Mouse (Mus musculus): ENCODE data around the gene Traf4. TPM values are rescaled to one million over a fixed set of nuclear protein-coding genes. Genes with fewer than 3 reads are reported as not detected.
"Not testable (repeated sequence)": the region's sequence is repeated elsewhere in the genome, so short reads cannot be mapped to it uniquely, and the experiment has no call there.

Gene Traf4
- 10 to 100 TPM; 24.8 to 38.0 TPM for total RNA-seq (2021)
- long read RNA-seq, experiment 1, transcript Traf4-201 (7 exons, 2,078 nt), result major isoform, 49 of 65 reads
- long read RNA-seq, experiment 1, partial matches to known transcripts, result 9 of 65 reads
- long read RNA-seq, experiment 1, other reads (novel, unspliced or antisense), result 7 of 65 reads
- long read RNA-seq, experiment 2, transcript Traf4-201 (7 exons, 2,078 nt), result major isoform, 25 of 30 reads
- long read RNA-seq, experiment 2, partial matches to known transcripts, result 5 of 30 reads
- long read RNA-seq, experiment 2, other reads (novel, unspliced or antisense), result 0 of 30 reads

DNA sequence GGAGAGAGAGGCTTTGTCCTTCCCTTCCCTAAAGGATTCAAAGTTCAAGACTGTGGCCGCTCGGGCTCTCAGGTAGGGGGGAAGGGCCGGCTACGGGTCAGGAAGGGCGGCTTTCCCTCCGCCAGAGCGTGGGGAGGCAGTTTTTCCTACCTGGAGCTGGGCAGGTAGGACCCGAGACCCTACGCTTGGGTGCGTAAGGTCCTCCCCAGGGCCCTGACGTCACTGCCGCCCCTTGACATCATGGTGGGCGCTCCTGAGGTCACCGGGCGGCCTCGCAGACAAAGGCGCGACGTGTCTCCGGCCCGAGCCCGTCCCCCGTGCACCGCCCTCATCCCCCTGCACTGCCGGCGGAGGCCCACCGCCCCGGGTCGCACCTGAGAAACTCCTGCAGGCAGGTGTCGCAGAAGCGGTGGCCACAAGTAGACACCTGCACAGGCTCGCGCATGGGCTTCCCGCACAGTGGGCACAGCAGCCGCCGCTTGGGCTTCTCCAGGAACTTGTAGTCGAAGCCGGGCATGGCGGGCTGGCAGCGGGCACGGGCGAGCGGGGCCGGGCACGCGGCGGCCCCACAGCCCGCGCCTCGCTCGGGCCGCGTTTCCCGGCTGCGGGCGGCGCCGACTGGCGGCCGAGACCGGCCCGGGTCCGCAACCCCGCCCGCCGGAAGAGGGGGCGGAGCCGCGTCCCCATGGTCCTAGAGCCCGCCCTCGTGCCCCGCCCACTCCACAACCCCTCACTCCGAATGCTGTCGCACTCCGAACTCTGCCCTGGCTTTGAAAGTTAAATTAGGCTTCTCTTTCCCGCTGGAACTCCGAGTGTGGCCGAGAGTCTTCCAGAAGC is at the start of gene Traf4:
Traf4 (minus strand) TSS at position 666 of the 837 bp plus-strand sequence.
- peak; percentile 88 to 95 for DNase-seq

DNA sequence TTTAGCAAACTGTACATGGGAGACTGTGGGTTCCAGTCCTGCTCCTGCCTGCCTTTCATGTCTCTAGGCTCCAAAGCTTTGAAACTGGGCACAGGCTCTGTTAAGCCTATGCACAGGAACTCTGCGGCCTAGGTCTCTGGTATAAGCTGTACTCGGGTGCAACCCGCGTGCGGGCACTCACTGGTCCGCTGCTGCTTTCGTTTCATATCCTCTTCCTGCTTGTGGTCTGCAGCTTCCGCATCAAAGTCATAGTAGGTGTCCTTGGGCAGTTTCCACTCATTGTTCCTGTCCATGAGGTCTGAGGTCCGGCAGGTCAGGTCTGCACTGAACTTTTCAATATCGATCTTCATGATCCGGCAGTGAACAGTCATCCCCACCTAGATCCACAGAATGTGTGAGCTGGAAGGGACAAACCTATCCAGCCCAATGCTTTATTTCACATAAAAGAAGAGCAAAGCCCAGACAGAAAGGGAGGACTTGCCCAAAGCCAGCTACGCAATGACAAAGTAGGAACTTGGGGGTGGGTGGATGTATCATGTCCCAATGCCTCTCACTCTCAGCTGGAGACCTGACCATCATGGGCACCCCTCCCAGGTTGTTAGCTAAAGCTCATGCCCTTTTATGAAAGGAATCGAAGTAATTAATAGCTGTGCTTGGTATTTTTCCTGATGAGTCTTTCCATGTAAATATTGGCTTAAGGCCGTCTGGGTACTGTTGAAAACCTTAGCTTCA is 47.9 kb upstream of the Traf4 start:
- peak in 1 of 2 experiments; percentile 27 for DNase-seq

DNA sequence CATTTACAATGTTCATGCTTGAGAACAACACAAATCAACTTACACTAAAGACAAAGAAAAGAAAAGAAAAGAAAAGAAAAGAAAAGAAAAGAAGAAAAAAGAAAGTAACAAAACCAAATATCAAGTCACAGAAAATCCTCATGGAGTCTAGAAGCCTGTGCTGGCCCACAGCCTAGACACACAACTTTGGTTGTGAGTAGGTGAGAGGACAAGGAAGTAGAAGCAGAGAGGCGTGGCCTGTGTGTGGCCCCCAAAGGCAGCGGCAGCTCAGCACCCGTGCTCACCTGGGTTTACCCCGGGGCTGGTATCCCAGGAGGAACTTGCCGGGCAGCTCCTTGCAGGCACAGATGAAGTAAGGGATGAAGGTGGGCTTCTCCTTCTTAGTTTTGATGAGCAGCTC is 46.1 kb upstream of the Traf4 start:
- DNase-seq, result no peak

DNA sequence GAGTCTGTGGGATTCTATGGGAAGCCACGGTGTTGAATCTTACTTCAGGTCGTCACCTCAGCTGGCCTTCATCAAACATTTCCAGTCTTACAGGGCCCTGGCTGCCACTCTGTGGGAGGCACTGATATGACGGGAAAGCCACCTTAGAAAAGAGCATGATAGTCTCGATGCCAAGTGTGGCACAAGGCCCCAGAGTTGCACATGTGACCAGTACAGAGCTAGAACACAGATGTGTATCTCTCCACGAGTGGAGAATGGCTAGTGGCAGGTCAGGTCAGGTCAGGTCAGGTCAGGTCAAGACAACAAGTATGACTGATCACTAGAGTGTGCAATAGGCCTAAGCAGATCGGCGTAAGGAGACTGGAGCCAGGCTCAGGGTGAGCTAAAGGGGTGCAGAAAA is 45.2 kb upstream of the Traf4 start:
- peak in 1 of 2 experiments; percentile 26 for DNase-seq

DNA sequence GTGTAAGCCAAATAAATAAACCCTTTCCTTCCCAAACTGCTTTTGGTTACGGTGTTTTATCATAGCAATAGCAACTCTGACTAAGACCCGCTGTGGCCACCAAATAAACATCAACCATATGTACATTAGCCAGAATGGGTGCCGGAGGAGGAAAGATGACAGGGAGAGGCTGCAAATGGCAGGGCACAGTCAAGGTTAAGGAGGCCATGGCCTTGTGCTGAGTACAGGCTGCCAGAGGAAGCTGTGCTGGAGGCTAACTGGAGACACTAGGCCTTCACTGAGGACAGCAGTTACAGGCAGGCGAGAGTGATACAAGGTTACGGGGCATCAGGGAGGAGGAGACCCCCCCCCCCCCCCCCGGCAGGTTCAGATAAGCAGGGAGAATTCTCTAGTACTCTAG is 44.5 kb upstream of the Traf4 start:
- DNase-seq, result peak; percentile 56 to 57

DNA sequence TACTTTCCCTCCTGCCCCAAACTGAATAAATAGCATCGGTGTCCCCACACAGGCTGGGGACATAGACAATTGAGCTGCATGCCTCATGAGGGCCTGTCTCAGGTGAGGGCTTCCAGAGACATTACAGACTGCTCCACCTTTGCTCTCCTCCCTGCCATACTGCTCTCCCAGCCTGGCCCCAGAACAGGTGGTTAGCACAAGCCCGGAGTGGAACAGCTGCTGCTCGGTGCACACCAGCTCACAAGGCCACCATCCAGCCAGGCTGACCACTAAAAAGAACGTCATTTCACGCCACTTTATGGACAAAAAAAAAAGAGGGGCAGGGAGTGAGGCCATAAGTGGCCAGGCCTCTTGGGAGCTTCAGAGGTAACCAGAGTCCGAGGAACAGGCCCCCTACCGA is 41.8 kb upstream of the Traf4 start:
- DNase-seq, result no peak

DNA sequence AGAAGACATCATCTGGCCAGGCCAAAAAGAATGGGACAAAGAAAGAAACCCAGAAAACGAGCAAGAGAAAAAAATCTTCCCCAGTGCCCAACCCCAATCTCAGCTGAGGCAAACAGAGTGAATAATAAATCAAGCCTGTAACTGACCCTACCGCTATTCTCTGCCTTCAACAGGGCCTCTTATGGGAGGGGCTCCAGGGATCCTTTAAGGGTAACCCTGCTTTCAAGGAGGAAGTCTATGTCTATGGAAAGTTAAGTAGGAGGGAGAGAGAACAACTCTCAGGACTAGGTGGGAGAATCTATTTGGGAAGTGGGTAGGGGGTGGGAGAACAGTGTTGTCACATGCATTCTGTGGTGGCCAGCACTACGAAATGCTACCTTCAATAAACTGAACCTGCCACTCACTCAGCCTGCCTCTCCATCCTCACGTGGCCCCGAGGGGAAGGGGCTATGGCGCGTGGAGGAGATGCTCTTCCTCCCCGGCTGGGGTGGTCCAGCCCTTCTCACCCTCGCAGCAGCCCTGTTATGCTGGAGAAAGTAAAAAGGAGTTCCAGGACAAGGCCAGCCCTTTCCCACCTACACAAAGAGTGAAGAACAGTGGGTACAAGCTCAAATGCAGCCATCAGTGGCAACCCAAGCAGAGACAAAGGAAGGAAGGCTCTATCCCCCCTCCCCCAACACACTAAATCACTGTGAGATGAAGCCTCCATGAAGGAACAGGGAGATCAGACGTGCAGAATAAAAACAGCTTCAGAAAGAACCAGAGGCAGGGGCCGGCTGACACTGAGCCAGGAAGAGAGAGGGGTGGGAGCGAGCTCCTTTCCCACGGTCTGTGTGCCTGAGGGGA is 40.2 kb upstream of the Traf4 start:
- DNase-seq, result no peak

DNA sequence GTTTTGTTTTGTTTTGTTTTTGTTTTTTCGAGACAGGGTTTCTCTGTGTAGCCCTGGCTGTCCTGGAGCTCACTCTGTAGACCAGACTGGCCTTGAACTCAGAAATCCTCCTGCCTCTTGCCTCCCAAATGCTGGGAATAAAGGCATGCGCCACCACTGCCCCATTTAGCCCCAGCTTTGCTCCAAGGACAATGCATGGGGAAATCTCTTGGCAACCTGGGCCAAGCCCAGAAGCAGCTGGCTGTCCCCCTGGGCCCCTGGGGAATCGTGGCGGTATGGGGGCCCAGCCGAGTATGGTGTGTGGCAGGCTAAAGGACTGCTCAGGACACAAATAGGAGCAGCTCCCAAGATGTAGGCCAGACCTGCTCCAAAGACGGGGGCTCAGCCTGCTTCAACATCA is 38.9 kb upstream of the Traf4 start:
- DNase-seq, result peak; percentile 52 to 61

DNA sequence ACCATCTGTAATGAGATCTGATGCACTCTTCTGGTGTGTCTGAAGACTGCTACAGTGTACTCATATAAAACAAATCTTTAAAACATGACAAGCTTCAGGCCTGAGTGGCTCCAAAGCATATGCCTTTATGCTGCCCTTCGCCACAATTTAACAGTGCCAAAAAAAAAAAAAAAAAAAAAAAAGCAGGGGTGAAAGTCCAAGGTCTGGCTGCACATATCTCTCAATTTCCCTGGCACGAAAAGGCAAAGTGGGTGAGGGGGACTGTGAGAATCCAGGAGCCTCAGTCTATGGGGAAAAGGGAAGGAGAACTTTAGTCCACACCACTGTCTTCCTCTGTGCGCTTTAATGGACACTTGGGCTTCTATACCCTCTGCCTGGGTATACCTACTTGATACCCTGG is 37.0 kb upstream of the Traf4 start:
- no peak for DNase-seq

DNA sequence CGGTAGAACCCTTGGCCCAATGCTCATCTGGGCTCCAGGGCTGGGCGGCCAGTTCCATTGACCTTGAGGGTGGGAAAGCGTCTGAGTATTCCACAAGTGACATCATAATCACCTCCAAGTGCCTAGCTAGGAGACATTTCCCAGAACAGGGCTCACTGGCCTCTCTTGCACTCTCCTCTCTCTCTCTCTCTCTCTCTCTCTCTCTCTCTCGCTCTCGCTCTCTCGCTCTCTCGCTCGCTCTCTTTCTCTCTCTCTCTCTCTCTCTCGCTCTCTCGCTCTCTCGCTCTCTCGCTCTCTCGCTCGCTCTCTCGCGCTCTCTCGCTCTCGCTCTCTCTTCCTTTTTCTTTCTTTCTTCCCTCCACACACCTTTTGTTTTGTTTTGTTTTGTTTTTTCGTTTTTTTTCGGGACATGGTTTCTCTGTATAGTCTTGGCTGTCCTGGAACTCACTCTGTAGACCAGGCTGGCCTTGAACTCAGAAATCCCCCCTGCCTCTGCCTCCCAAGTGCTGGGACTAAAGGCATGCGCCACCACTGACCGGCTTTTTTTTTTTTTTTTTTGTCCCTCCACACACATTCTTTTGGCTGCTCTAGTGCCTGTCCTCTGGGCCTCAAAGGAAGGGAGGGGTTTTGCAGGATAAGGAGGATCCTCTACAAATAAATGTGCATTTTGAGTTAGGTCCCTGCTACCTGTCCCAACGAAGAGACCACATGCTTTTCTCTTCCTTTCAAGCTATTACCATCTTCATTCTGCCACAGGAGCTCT is 29.9 kb upstream of the Traf4 start:
- DNase-seq, result no peak

DNA sequence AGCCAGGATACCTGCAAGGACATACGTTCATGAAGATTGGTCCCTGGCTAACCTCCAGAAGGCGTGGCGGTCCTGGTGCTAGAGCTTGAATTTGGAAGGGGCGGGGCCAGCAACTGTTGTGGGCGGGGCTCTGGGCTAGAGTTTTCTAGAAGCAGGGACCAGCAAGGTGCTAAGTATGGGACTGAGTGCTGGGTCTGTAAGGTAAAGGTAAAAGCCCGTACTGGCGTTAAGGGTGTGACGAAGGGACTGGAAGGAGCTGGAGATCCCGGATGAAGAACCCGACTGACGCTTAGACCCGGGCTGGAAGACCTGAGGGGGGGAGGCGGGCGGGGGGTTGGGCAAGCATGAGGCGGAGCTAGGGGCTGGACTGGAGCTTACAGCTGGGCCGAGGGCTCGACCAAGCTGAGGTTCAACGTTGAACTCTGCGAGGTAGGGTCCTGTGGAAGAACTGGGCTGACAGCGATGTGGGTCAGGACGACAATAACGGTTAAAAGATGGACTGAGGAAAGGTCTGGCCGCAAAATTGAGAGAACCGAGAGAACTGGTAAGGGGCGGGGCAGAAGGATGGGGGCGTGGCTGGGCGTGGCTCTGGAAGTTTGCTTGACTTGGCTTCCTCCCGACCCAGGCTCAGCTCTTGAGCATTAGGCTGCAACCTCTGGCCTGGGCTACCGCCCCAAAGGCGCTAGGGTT is 29.2 kb upstream of the Traf4 start:
- peak; percentile 82 to 88 for DNase-seq

DNA sequence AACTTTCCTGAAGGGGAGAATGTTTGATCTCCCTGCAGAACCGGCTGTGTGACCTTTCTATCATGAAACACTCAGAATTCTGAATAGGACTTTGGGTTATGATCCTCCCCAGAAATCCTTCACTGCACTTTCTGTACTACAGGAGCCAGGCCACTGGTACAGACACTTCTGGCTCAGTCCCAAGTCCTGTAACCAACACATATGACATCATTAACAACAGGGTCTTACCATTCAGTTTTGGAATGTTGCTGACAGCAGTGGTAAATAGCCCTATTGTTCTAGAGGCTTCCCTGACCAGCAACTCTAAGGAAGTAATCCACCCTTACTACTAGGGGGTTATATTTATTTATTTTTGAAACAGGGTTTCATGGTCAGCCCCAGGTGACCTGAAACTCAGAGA is 27.7 kb upstream of the Traf4 start, which contains the start of gene Proca1:
Proca1 (plus strand) TSS at position 280 of the 400 bp plus-strand sequence.
- DNase-seq, result no peak

DNA sequence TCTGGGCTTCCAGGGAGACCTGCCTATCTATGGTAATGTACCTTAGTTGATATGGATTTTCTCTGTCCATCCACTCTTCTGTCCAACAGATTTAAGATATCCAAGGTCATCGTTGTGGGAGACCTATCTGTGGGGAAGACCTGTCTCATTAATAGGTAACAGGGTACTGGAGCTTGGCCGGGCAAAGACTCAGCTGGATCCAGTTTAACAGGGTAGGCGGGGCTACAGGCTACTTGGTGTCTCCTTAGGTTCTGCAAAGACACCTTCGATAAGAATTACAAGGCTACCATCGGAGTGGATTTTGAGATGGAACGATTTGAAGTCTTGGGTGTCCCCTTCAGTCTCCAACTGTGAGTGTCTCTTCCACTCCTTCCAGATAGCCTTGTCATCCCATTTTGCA is 24.7 kb upstream of the Traf4 start:
- DNase-seq, result no peak

DNA sequence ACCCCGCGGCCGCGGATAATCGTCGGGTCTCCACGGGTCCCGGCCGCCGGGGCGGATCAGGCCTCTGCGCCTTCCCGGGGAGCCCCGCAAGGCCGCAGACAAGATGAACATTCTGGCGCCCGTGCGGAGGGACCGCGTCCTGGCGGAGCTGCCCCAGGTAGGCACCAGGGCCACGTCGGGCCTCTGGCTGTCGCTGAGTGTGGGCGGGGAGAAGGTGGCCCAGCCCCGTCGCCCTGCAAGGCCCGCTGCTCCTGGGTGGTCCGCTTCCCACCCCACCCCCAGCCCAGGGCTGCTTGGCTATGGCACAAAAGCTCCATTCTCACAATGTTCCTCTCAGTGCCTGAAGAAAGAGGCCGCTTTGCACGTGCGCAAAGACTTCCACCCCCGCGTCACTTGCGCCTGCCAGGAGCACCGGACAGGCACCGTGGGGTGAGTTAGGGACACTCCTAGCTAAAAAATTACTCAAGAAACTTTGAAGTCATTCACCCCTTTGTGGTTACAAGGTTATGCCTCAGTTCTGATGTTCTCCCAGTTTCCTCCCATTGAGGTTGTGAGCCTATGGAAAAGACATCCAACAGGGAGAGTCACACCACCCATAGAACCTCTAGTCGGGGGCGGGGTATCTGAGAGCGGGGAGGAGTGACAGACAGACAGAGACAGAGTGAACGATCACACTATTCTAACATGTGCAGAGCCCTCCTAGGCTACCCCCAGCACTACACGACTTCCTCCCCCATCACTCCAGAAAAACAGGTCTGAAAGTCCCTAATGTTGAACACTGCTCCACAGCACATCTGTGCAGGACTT is 24.0 kb upstream of the Traf4 start:
- DNase-seq, result peak; percentile 71 to 81

DNA sequence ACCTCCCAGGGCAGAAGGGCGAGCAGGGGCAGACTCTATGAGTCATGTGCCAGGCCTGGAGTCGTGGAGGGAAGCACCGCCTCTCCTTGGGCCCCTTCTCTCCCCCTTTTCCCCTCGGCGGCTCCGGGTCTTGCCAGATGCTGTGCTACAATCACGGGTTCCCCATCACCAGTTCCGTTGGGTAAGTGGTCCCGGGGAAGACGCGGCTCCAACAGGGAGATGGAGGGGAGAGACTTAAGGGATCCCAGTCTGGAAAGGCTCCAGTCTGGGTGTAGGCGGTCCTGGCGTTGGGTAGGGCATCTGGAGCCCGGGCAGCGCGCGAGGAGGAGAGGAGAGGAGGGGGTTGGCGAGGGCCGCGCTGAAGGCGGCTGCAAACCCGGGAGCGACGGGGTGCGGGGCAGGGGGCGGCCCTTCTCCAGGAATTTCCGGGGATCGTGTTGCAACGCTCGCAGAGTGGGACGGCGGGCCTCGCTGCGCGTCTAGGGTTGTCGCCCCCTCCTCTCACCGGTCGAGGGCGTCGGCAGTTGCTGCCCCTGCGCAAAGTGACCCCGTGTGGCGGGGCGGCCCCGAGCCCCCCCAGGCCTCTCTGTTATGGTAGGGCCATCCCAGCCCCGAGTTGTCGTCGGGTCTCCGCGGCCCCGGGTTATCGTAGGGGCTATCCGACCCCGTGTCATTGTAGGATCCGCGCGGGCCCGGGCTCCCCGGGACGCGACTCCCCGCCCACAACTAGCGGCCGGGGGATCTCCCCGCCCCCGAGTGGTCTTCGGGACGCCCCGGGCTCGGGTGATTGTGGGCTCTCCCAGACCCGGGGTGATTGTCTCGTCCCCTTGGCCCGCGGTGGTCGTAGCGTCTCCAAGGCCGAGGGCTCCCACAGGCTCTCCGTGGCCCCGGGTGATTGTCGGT is 23.2 kb upstream of the Traf4 start, which contains the start of gene Rab34:
Rab34 (plus strand) TSS at position 100 of the 903 bp plus-strand sequence.
- peak; percentile 79 to 88 for DNase-seq

DNA sequence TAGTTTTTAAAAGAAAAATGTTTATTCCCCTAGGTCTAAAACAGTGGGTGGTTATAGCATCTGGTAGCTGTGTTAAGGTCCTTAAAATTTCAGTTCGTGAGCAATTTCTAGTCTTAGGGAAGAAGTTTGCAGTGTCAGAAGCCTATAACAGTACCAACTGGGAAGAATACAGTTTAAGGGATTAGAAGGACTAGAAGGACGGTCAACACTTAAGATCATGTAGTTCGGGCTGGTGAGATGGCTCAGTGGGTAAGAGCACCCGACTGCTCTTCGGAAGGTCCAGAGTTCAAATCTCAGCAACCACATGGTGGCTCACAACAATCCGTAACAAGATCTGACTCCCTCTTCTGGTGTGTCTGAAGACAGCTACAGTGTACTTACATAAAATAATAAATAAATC is 19.3 kb upstream of the Traf4 start:
- not testable (repeated sequence) for DNase-seq

DNA sequence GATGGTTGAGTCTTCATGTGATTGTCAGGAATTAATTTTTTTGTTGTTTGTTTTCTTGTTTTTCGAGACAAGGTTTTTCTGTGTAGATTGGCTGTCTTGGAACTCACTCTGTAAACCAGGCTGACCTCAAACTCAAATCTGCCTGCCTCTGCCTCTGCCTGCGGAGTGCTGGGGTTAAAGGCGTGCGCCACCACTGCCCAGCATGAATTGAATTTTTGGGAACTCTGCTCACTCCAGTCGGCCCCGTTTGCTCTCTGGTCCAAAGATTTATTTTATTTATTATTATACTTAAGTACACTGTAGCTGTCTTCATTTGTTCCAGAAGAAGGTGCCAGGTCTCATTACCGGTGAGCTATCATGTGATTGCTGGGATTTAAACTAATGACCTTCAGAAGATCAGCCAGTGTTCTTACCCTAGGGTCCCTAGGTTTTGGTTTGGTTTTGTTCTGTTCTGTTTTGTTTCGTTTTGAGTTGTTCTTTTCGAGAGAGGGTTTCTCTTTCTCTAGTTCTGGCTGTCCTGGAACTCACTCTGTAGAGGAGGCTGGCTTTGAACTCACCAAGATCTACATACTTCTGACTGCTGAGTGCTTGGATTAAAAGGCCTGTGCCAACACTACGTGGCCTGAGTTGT is 18.6 kb upstream of the Traf4 start:
- no peak for DNase-seq

Data from adrenal gland, postnatal 36 days (tissue).